Mouse (Mus musculus) liver, embryonic 14.5 days (tissue): ENCODE results near the gene Txndc12. TPM values are rescaled to one million over a fixed set of nuclear protein-coding genes. Genes with fewer than 3 reads are reported as not detected.

Experiments used
- ATAC-seq: fragments of 200-750 bp; cut with Nextera tagmentation; 2 replicates; pipeline ENCODE4 v1.8.0; 2017; ENCODE audit warnings: moderate number of reproducible peaks, mild to moderate bottlenecking, moderate library complexity; ENCODE audit not compliant: insufficient read depth
- DNase-seq, 3 experiments: peaks; one replicate each; pipeline ENCODE4 v3.0.0-alpha.2; 2012 to 2013; ENCODE audit warnings: low read depth in 3 of 3, low spot score in 3 of 3
- H3K27ac ChIP-seq: fragments of 300-500 bp; sonication (generic); 2 replicates; pipeline ENCODE4 v1.5.1; 2014; ENCODE audit warnings: moderate library complexity, mild to moderate bottlenecking, control low read depth, inconsistent platforms
- H3K27me3 ChIP-seq: fragments of 300-500 bp; sonication (generic); 2 replicates; pipeline ENCODE4 v1.6.1; 2014; ENCODE audit warnings: mild to moderate bottlenecking, low read length, moderate library complexity; ENCODE audit not compliant: control insufficient read depth, insufficient read depth
- H3K36me3 ChIP-seq: fragments of 300-500 bp; sonication (generic); replicated peaks from 2 replicates; pipeline ENCODE4 v1.6.1; 2014; ENCODE audit warnings: low read depth; ENCODE audit not compliant: control insufficient read depth, insufficient read depth
- H3K4me1 ChIP-seq, 2 experiments: fragments of 200-500 bp in 1 of 2; fragments of 300-500 bp in 1 of 2; sonication (generic) in 1 of 2; replicated peaks; 2 replicates each; pipeline ENCODE4 v1.6.1; 2012 to 2014; ENCODE audit warnings: antibody characterized with exemption in 1 of 2, inconsistent platforms in 1 of 2, low read length in 1 of 2; ENCODE audit not compliant: control insufficient read depth in 2 of 2, insufficient read depth in 2 of 2
- H3K4me2 ChIP-seq: fragments of 300-500 bp; sonication (generic); 2 replicates; pipeline ENCODE4 v1.6.1; 2014; ENCODE audit warnings: low read depth, mild to moderate bottlenecking, control low read depth, moderate library complexity
- H3K4me3 ChIP-seq, 2 experiments: fragments of 200-500 bp in 1 of 2; fragments of 300-500 bp in 1 of 2; sonication (generic) in 1 of 2; 2 replicates each; pipeline ENCODE4 v1.5.1; 2012 to 2014; ENCODE audit warnings: low read depth in 2 of 2, low read length in 2 of 2, mild to moderate bottlenecking in 2 of 2, control low read depth in 1 of 2, inconsistent platforms in 1 of 2, moderate library complexity in 1 of 2; ENCODE audit not compliant: insufficient read depth in 1 of 2
- H3K9ac ChIP-seq: fragments of 300-500 bp; sonication (generic); replicated peaks from 2 replicates; pipeline ENCODE4 v1.6.1; 2014; ENCODE audit warnings: mild to moderate bottlenecking, control low read depth, moderate library complexity
- H3K9me3 ChIP-seq: fragments of 300-500 bp; sonication (generic); 2 replicates; pipeline ENCODE4 v1.6.1; 2016; ENCODE audit warnings: low read length, mixed read lengths; ENCODE audit not compliant: control insufficient read depth
- CTCF ChIP-seq: IDR thresholded peaks from 2 replicates; pipeline ENCODE4 v1.5.1; 2016; ENCODE audit warnings: antibody characterized with exemption, low read depth, control low read depth
- EP300 ChIP-seq: IDR thresholded peaks from 2 replicates; pipeline ENCODE4 v1.6.1; 2016; ENCODE audit warnings: antibody characterized with exemption, low read depth
- WGBS: fragments of 180-500 bp; shearing (Covaris S2); extraction: QIAGEN DNeasy Blood & Tissue Kit; methylation state at CpG from one replicate; pipeline ENCODE4 v1.1.7; 2014; ENCODE audit not compliant: insufficient replicate concordance; 5-methylcytosine and 5-hydroxymethylcytosine counted together
- polyA plus RNA-seq, 2 experiments: library from polyadenylated mRNA; depleted of rRNA in 1 of 2; stranded (reverse) in 1 of 2; unstranded in 1 of 2; fragments of >200 nt; fragmentation: Nextera tagmentation in 1 of 2; extraction: Ambion mirVana in 1 of 2; gene quantifications; 2 replicates each; pipeline versions ENCODE4 v1.2.1 to v1.2.3; 2012 to 2014

Gene Txndc12
- polyA plus RNA-seq, 2 experiments = 12.4 to 25.1 TPM

DNA sequence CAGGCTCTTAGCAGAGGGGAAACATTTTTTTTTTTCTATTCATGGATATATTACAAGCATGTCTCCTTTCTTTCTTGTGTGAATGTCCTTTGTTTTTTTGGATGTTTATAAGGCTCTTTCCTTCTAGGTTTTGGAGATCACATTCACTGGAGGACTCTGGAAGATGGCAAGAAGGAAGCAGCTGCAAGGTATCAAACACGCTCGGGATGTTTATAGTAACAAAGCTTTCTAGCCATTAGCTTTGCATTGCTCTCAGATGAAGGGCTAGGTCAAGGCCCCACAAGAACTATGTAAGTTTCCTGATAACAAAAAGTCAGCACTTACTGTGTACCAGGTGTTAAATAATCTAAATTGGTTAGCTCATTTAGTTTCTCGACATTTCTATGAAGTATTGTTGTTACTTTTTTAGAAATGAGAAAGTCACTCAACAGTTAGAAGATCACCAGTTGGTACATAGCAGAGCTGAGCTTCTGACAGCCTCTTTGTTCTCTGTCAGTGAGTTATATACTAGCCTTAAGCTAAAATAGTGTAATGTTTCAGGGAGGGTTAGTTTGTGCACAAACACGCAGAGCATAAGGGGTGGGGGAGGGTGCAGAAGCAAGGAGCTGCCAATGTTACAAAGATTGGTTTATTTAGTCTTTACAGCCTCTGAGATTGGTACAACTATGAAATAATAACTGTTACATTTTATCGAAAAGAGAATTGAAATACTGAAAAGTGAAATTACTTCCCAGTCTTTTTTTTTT lies 11.6 kb downstream of the Txndc12 start:
- Histone ChIP-seq H3K9me3 (no peaks in the 10 kb centered on the region), H3K36me3 (peaks cover 3% of the 10 kb centered on the region; the same call in 1 of the 2 replicates), H3K4me2 (no peak overlapping the region), H3K27ac (no peak overlapping the region), H3K27me3 (no peaks in the 10 kb centered on the region), H3K4me1 (peaks cover 11 to 16% of the 10 kb centered on the region in 2 experiments), H3K9ac (no peak overlapping the region), H3K4me3 (no peak overlapping the region)
- no peak for TF ChIP-seq EP300
- no peak for TF ChIP-seq CTCF
- 75% methylated on average over 5 of the region's 5 CpGs for WGBS
- DNase-seq = no peak
- no peak for ATAC-seq

DNA sequence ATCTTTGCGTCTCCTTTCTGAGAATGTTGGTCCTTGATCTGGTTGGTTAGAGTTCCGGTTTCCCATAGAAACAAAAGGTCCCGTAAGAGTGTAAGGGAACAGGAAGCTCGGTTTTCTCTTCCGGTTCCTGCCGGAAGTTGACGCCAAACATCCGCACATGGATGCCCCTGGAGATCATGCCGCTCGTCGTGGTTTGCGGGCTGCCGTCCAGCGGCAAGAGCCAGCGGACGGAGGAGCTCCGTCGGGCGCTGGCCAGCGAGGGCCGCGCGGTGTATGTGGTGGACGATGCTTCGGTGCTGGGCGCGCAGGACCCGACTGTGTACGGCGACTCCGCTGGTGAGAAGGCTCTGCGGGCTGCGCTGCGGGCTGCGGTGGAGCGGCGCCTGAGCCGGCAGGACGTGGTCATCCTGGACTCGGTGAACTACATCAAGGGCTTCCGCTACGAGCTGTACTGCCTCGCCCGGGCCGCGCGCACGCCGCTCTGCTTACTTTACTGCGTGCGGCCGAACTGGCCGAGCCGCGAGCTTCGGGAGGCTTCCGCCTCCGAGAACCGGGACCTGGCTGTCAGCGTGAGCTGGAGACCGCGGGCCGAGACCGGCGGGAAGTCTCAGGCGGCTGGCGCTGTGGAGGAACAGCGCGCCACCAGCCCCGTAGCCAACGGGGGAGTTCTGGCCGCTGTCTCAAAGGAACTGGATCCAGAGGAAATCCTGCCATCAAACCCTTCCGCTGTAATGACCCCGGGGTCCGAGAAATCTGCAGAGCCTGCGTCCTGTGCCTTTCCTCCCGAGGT lies 13.5 kb downstream of the Txndc12 start, which contains the start of gene Kti12:
Kti12 (plus strand) TSS at position 71 of the 790 bp plus-strand sequence.
- TF ChIP-seq CTCF (no peak), EP300 (0 out of 2 replicates have a peak, but pooled peaks have one; percentile 1)
- Histone ChIP-seq H3K9me3 (no peaks in the 10 kb centered on the region), H3K4me3 (peak within 1 kb of the TSS; percentile 72 to 91), H3K36me3 (peaks cover 3% of the 10 kb centered on the region; the same call in 1 of the 2 replicates), H3K9ac (peak within 1 kb of the TSS; percentile 81), H3K27me3 (no peaks in the 10 kb centered on the region), H3K27ac (peak within 1 kb of the TSS; percentile 61), H3K4me1 (peaks cover 11 to 13% of the 10 kb centered on the region in 2 experiments), H3K4me2 (peak within 1 kb of the TSS; percentile 74)
- ATAC-seq (peak; percentile 86), DNase-seq (peak; percentile 72 to 77 (median 75))
- under 1% methylated on average over 72 of the region's 77 CpGs for WGBS

DNA sequence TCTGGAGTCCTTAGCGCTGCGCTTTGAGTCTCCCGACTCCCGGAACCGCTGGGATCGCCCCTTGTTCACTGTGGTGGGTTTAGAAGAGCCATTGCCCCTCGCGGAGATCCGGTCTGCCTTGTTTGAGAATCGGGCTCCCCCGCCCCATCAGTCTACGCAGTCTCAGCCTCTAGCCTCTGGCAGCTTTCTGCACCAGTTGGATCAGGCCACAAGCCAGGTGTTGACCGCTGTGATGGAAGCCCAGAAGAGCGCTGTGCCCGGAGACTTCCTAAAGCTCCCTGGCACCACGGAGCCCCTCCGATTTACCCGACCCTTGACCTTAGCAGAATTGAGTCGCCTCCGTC lies 14.1 kb downstream of the Txndc12 start, which contains the start of gene A730015C16Rik:
A730015C16Rik (minus strand) TSS at position 115 of the 344 bp plus-strand sequence.
- peak within 1 kb of the TSS; percentile 74 for H3K4me2 ChIP-seq
- H3K27me3 ChIP-seq = no peaks in the 10 kb centered on the region
- H3K27ac ChIP-seq = peak within 1 kb of the TSS; percentile 61
- H3K4me1 ChIP-seq = peaks cover 11 to 12% of the 10 kb centered on the region in 2 experiments
- TF ChIP-seq EP300 = no peak
- no peak for TF ChIP-seq CTCF
- no peaks in the 10 kb centered on the region for H3K9me3 ChIP-seq
- peak within 1 kb of the TSS; percentile 81 for H3K9ac ChIP-seq
- DNase-seq = no peak
- peaks cover 3% of the 10 kb centered on the region; the same call in 1 of the 2 replicates for H3K36me3 ChIP-seq
- 3% methylated on average over 20 of the region's 20 CpGs for WGBS
- peak; percentile 33 for ATAC-seq
- peak within 1 kb of the TSS; percentile 72 to 91 for H3K4me3 ChIP-seq

DNA sequence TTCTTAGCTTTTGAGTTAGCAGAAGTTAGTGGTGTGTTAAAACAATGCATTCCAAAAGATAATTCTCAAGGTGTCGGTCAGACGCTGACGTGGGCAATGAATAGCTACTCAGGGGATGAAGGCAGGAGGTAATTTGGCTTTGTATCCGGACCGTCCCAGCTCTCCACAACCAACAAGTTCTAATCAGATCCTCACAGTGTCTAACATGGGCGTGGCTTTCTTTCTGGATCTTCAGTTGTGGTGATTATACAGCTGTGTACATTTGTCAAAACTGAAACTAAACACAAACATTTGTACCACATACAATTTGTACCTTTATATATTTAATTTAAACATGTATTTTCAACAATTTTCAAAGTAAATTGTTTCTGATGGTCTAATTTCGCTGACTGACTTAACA lies 32.4 kb downstream of the Txndc12 start:
- Histone ChIP-seq H3K4me3 (peak overlapping the region in 1 of 2 experiments; percentile 13; a peak in 1 of 4 replicates), H3K27ac (peak overlapping the region; percentile 34)
- 22% methylated on average over 7 of the region's 7 CpGs for WGBS

More for the DNA sequence above, 32.4 kb downstream of the Txndc12 start:
- TF ChIP-seq CTCF (no peak), EP300 (peak; percentile 68; the same call in 1 of the 2 replicates)
- Histone ChIP-seq H3K4me1 (peaks cover 6 to 7% of the 10 kb centered on the region in 2 experiments; a peak in 3 of 4 replicates), H3K27me3 (no peaks in the 10 kb centered on the region), H3K9ac (peak overlapping the region; percentile 25; the same call in 1 of the 2 replicates), H3K4me2 (peak overlapping the region; percentile 63), H3K9me3 (no peaks in the 10 kb centered on the region), H3K36me3 (no peaks in the 10 kb centered on the region)
- peak; percentile 90 for ATAC-seq
- peak; percentile 57 to 67 (median 59) for DNase-seq
